Mouse (Mus musculus) cerebellum, adult 11 months (tissue): ENCODE results near the gene Dcxr.
"Not testable (repeated sequence)": the region's sequence is repeated elsewhere in the genome, so short reads cannot be mapped to it uniquely, and the experiment has no call there.

Experiments used
- DNase-seq: peaks from one replicate; pipeline ENCODE4 v3.0.0; 2022

Dcxr gene

DNA sequence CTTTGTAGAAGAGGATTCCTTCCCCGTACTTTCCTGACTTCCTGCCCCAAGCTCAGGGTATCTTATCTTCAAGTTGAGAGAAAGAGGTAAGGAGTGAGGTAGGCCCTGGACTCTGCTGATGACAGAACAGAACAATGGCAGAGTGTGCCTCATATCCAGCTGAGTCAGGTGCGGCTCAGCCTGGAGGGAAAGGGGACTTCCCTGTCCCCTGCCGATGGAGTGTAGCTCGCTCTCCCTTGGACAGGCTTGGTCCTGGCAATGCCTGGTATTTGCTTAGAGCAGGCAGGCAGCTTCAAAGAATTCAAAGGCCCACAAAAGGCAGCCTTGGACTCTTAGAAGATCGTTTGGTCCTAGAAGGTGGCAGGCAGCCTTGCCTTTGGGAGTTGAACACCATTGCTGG is 21.0 kb downstream of the Dcxr start:
- no peak for DNase-seq

DNA sequence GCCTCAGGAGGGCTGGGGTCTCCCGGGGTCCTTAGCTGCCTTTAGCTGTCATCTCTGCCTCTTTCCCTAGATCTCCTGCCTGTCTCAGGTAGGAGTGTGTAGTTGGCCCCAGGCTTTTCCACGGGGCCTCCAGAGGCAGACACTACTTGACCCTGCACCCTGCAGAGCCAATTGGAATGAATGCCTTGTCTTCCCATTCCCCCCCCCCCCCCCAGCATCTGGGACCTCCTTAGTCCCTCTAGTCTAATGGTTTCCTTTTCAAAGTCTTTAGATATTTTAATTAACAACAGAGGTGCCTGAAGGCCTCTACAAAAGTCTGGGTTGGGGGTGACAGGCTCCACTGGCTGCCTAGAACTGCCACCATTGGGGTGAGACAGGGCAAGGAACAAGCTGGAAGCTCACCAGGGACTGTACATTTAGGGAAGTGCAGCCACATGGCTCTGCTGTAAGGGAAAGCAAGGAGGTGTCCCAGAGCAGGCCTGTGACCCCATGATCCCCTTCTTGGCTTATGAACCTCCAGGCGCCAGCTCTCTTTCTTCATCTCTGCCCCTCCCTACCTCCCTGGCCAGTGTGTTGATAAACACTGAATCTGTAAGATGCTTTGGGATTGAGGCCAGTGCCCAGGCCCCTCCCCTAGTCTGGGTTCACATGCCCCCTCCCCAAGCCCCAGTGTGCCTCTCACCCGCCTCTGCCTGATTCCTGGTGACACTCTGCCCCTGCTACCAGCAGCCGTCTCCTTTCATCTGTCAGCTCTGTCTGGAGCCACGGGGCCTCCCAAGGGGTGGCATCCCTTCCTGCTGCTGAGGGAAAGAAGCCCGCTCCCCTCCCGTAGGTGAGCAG is 22.4 kb downstream of the Dcxr start:
- no peak for DNase-seq

DNA sequence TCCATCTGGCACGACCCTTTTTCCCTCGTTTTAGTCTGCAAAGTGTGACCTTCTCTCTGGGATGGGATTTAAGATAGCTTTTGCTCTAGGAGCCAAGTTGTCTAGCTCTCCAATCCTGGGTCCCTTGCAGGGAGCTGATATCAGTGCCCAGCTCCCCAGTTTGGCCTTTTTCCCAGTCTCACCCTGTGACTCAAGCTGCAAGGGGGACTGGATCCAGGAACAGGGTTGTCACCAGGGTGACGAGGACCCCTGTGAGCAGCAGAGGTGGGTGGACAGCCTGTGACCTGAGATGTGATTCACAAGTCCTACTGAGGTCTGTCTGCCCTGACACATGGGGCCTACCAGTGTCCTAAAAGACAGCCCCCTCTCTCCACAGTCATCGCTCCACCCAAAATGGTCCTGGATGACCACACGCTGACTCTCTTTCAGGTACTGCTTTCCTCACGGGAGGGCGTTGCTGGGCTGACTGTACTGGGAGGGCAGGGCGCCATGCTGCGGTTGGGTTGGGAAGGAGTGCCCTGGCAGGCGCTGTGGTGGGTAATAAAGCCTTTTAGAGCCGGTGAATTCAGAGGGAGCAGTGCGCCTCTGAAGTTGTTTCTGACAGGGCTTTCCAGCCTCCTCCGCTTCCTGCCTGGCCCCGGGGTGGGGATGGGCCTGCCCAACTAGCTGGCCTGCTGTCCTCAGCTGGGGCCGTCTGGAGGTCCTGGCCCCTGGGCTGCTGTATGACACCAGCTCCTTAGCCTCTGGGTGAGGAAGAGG is 23.2 kb downstream of the Dcxr start:
- DNase-seq = no peak

DNA sequence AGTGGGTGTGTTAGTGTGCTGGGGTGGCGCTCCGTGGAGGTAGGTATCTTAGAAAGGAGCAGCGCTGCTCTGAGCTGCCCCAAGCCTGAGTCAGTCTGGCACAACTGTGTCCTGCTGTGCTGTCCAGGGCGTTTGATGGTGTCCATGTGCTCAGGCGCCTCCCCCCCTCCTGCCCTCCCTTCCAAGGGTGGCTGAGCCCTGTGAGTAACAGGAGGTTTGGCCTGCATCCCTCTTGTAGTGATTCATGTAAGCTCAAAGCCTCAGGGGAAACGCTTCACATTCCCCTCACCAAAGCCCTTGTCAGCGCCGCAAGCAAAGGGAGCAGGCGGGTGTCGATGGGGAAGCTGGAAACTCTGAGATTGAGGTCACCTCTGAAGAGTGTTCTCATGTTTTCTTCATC is 29.3 kb downstream of the Dcxr start:
- no peak for DNase-seq

DNA sequence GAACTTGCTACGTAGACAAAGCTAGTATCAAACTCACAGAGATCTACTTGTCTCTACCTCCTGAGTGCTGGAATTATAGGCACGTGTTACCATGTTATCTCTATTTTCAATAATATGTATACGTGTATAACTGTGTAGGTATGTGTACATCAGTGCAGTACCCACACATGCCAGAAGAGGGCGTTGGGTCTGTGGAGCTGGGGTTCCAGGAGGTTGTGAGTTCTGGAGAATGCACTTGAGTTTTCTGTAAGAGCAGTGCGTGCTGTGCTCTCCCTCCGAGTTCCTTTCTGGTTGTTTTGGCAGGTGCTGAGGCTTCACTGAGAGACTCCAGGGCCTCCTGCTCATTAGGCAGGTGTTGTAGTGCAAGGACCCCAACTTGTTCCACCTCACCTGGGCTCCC is 30.5 kb downstream of the Dcxr start:
- no peak for DNase-seq

DNA sequence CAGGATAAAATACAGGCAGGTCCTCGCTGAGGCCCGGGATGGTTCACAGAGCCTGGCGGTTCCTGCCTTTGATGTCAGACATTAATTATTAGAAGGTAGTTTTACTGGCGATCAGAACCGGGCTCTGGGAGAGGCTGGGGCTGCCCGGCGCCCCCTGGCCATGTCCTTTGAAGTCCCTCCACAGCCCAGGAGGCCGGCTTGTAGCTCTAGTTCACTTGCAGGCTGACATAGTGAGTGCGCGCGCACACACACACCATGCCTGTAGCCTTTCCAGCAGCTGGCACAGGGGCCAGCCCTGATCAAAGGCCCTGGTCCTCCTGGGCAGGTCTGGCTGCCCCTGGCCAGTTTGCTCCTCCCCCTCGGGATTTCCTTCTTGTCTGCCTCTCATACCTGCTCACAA is 31.4 kb downstream of the Dcxr start:
- DNase-seq = no peak

DNA sequence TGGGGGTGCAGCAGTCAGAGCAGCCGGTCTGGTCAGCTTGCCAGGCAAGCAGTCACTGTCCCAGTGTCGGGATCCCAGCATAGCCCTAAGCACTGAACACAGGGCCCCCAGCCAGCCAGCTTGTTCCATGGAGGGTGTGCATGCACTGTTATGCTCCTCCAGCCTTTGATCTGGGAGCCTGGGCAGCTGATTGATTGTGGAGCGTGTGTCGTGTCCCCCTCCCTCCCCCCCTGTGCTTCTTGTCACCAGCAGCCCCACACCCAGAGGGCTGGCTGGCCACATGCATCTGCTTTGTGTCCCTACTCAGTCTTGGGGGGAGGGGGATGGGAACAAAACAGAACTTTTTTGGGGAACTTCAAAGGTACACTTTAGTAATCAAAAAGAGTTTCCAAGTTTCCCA is 31.9 kb downstream of the Dcxr start:
- no peak for DNase-seq

DNA sequence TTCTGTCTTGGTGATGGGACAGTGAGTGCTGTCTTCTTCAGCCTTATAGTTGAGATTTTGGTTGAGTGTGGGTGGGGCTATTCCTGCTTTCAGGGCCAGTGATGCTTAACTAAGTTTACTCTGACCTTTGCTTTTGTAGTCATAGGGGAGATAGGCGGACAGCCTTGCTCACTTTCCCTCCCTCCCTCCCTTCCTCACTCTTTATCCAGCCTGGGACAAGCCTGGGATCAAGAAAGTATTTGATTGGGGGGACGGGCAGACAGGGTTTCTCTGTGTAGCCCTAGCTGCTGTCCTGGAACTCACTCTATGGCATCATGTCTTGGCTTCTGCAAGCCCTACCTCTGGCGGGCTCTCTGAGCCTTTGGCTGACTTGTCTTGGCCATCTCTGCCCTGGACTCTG is 33.6 kb downstream of the Dcxr start:
- DNase-seq = no peak

DNA sequence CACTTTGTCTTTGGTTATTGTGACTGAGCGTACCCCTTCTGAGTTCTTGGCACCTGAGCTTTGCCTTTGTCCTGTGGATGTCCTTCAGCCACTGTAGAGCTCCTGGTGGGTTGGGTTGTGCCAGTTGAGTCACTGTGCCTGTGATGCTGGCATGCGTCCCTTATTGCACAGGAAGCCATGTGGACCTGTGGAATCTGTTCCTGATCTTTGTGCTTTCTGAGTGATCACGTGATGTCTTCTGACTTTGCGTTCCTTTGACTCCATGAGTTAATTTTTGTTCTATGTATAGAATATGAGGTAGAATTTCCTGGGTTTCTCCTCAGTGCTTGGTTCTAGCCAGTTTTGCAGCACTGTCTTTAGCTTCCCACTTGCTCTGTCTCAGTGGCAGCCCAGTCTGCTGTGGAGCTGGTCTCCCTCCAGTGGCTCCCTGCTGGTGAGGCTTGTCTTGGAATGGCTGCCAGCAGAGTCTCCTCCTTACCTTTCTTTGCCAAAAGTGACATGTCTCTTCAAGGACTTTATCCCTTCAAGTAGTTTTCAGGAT is 34.5 kb downstream of the Dcxr start:
- DNase-seq = no peak

DNA sequence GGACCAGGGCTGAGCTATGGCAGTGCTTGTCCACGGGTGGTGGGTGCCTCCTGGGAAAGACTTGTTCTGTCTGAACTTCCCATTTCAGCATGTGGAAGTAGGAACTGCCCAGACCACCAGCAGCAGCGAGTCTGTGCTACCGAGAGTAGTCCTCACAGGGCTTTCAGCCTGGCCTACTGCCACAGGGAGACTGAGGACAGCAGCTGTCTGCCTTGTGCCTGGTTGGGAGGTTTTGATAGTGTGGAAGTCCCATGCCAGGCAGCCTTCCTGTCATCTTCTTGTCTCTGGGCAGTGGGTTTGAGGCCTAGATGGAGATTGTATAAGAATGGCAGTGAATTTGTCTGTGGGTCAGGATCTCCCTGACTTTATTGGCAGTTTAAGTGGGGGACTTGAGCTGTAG is 37.7 kb downstream of the Dcxr start:
- DNase-seq = no peak

DNA sequence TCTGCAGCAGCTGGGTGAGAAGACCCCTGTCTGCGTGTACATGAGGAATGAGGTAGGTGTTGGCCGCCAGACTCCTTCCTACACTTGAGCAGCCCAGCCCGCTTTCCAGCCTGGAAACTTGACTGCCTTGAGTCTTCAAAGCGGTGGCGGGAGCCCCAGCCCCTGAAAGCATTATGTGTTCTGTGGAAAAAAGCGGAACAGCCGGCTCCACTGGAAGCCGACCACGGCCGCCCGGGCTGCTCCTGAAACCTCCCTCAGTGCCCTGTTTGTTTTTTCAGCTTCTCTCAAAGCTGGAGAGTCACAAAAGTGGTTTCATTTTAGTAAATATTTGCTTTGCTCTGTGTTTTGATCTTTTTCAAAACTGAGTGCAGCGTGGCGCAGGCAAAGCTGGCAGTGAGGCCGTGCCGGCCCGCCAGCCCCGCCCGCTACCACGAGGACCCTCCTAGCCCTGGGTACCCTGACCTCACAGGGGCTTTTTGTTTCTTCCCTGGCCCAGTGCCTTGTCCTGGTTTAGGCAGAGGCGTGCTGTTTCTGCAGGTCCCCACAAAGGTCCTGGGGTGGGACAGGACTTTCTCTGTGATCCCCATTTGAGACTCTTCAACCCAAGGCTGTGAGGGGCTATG is 40.3 kb downstream of the Dcxr start:
- DNase-seq = no peak

DNA sequence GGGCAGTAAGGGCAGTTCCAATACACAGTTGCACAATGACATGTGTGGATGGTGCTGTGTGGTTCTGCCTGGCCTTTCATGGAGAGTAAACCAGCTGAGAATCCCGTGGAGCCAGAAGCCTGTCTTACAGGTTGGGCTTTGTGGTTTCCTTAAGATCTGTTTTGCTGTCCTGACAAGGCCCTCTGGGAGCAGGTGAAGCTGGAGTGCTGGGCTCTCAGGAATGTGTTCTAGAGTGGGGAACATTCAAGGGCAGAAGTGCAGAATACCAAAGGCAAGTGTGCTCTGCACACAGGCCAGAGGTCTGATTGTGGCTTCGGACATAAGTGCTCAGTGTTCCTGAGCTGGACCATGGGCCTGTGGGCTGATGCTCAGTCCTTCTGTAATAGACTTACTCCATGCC is 42.4 kb downstream of the Dcxr start:
- no peak for DNase-seq

DNA sequence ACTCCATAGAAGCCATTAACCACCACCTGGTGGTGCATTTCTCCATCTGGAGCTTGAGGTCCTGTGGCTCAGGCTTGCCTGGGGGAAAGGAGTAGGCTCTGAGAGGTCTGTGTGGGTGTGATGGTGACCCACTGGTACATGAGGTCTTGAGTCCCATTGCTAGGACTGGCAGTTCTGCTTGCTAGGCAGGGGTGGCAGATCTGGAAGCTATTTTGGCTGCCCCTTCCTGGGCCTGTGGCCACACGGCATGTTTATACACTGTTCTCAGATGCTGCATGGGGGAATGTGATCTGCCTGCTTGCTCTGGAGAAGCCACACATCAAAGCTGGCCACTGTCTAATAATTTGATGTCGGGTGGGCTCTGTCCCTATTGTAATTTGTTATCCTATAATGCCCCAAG is 43.0 kb downstream of the Dcxr start:
- no peak for DNase-seq

DNA sequence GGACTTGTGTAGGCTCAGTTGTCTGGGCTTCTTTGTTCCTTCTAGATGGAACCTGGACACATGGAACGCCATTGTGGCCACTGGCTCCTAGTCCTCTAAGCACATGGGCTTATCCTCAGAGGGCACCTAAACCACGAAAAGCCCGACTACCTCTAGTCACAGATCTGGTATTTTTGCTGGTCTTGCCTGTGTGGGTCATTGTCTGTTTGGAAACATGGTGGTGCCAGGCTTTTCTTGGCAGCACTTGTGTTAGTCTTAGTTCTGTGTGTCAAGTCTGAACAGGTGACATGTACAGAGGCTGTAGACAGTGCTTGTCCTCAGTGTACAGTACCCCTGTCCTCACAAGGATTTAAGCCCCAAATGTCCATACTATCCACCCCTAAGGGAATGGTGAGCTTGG is 43.5 kb downstream of the Dcxr start:
- DNase-seq = no peak

DNA sequence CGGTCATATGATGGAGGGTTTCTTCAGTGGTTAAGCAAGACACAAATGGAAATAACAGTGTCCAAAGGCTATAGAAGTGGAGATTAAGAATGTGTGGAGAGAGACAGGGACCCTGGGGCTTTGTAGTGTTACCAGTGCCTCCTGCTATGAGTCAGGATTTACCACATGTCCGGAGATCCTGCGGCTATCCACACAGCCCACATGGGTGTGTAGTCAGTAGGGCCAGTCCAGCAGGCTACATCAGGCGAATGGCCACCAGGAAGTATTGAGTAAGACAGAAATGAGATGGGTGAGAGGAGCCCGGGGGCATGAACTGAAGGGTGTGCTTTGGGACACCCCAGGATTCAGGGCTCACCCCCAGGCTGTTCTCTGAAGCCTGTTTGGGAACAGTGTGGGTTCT is 44.4 kb downstream of the Dcxr start:
- DNase-seq = no peak

DNA sequence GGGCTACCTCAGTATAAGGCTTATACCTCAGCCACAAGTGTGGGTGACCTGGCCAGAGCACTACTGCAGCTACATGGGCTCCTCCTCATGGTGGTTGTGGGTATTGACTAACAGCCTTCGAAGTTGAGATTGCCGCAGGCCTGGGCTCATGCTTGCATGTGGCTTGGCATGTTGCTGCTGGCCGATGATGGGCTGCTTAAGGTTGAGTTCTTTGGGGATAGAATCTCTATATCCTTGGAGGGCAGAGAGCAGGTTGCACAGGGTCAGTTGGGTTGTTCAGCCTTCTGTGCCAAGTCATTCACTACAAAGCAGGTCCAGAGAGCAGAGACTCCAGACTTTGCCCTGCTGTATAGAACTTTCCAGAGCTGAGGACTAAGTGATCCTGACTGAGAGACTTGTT is 47.2 kb downstream of the Dcxr start:
- DNase-seq = no peak

DNA sequence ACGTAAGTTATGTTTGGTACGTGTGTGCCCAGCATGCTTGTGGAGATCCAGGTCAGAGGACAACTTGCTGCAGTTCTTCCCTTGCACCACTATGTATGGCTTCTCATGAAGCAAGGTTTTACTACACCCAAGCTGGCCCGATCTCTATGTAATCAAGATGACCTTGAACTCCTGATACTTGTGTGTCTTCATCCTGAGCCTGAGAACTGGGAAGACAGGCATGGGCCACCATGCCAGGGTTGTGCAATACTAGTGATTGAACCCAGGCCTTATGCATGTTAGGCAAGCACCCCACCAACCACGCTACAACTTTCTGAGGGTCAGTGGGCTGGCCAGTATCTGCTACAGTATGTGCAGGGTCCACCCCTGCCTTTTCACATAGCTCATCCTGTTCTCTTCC is 50.1 kb downstream of the Dcxr start:
- no peak for DNase-seq

DNA sequence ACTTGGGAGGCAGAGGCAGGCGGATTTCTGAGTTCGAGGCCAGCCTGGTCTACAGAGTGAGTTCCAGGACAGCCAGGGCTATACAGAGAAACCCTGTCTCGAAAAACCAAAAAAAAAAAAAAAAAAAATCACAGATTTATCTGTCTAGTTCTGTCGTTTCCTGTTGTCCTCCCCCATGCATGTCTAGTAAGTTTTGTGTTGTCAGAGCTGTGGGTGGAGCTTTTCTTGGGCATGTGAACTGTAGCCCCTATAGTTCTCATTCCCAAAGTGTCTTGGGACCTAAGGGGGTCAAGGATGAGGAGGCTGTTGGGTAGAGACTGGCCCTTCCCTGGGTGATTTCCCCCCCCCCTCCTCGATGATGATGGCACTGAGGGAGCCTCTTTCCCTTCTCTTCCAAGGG is 51.2 kb downstream of the Dcxr start:
- DNase-seq = not testable (repeated sequence)
